25 mouse cellular contexts compared by ENCODE assay signal in the genomic region with DNA sequence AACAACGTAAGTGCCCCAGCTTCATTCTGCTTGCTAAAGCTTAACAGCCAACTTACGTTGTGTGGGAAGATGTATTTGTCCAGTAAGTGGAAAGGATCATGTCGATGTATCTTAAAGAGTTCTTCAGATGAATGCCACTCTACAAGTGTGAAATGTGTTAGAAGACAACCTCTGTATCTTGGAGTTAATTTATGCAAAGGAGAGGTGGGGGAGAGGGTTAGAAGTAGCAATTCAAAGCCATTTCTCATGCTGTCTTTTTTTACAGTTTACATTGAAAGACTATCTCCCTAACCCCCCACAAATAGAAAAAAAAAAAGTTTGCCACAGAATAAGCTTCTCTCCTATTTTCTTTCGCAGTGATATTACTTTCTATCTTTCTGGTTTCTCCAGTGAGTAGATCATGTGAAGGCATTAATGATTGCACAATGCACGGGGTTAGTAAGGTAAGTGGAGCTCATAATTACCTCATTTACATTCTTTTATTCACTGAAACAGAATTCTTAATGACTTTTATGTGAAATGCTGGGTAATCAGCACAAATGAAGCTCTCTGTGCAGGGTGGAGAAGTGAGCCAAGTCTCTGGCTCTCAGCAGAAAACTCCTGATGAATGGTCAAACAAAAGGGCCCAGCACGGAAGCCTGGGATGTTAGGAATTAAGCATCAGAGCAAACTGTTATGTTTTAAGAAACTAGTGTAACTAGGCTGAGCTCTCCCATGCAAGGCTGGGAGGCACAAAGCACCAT.
DNase-seq lines count a peak whose midpoint lies in the region; ATAC-seq and TF ChIP-seq lines count a peak whose summit lies in the region.
"Had no signal": no experiment of that assay in that cellular context is flagged by ENCODE, and none has a peak within 500 bp of the region (broad histone marks: within the 10 kb centered on the region; RNA-seq: fewer than 3 reads in every experiment).

No protein-coding gene starts in this region.

- H3K4me1 ChIP-seq in kidney, postnatal 0 days (replicated peaks; ENCODE audit: insufficient read depth, low read length), result no peaks in the 10 kb centered on the region
- no peaks in the 10 kb centered on the region for H3K4me1 ChIP-seq in kidney, embryonic 16.5 days (ENCODE audit: insufficient read depth, low read length)
- H3K4me1 ChIP-seq in forebrain, embryonic 12.5 days, result peaks cover 7% of the 10 kb centered on the region; the same call in 1 of the 2 replicates
- H3K4me1 ChIP-seq in midbrain, embryonic 16.5 days (ENCODE audit: control insufficient read depth, insufficient read depth, low read length), result peaks cover 3% of the 10 kb centered on the region; the same call in 1 of the 2 replicates
- H3K4me1 ChIP-seq: embryonic facial prominence, embryonic 15.5 days; intestine, embryonic 15.5 days; stomach, embryonic 15.5 days had no signal

- no peak overlapping the region for H3K27ac ChIP-seq in kidney, postnatal 0 days
- no peak overlapping the region for H3K27ac ChIP-seq in kidney, embryonic 16.5 days (ENCODE audit: low read length)
- H3K27ac ChIP-seq in forebrain, embryonic 12.5 days, result 0 out of 2 replicates have a peak overlapping the region, but pooled peaks have one; percentile 31
- no peak overlapping the region for H3K27ac ChIP-seq in midbrain, embryonic 16.5 days (ENCODE audit: low read length)
- H3K27ac ChIP-seq: embryonic facial prominence, embryonic 15.5 days; gastrocnemius, adult 2 months; intestine, embryonic 15.5 days; layer of hippocampus, adult 2 months; stomach, embryonic 15.5 days had no signal

- no peak for DNase-seq in frontal cortex, postnatal 36 days (ENCODE audit: low spot score in 2 of 2)
- peak; percentile 29 for DNase-seq in kidney, postnatal 0 days (ENCODE audit: low spot score)
- DNase-seq in ovary, postnatal 36 days (ENCODE audit: low spot score), result no peak
- no peak for DNase-seq in thymus, adult 18-20 months
- DNase-seq: adrenal gland, postnatal 36 days; cerebellum, adult 18-20 months; cerebellum, postnatal 25 days; gastrocnemius, adult 2 months; heart, adult 11 months; heart, postnatal 36 days; kidney, postnatal 10 days; layer of hippocampus, postnatal 36 days; liver; liver, postnatal 0 days; lung, postnatal 10 days; retina, postnatal 1 day had no signal

- WGBS in kidney, postnatal 0 days, result 36% methylated on average over 6 of the region's 6 CpGs
- WGBS in kidney, embryonic 16.5 days, result 48% methylated on average over 6 of the region's 6 CpGs
- 30% methylated on average over 6 of the region's 6 CpGs for WGBS in forebrain, embryonic 12.5 days
- WGBS in midbrain, embryonic 16.5 days, result 57% methylated on average over 6 of the region's 6 CpGs

- TF ChIP-seq CTCF in kidney, postnatal 0 days (IDR thresholded peaks at IDR 0.05; ENCODE audit: low read depth), result no peak

- H3K27me3 ChIP-seq in kidney, postnatal 0 days (ENCODE audit: insufficient read depth, low read length), result no peaks in the 10 kb centered on the region
- H3K27me3 ChIP-seq in kidney, embryonic 16.5 days (ENCODE audit: insufficient read depth, low read length), result no peaks in the 10 kb centered on the region
- no peaks in the 10 kb centered on the region for H3K27me3 ChIP-seq in forebrain, embryonic 12.5 days
- H3K27me3 ChIP-seq in midbrain, embryonic 16.5 days (ENCODE audit: control insufficient read depth, insufficient read depth, low read depth, low read length), result no peaks in the 10 kb centered on the region
- H3K27me3 ChIP-seq: embryonic facial prominence, embryonic 15.5 days; intestine, embryonic 15.5 days; stomach, embryonic 15.5 days had no signal

- H3K36me3 ChIP-seq in kidney, postnatal 0 days (ENCODE audit: insufficient read depth, low read length), result no peaks in the 10 kb centered on the region
- H3K36me3 ChIP-seq in kidney, embryonic 16.5 days (ENCODE audit: insufficient read depth, low read length), result no peaks in the 10 kb centered on the region
- H3K36me3 ChIP-seq in forebrain, embryonic 12.5 days (replicated peaks), result no peaks in the 10 kb centered on the region
- H3K36me3 ChIP-seq in midbrain, embryonic 16.5 days (ENCODE audit: control insufficient read depth, insufficient read depth, low read length), result no peaks in the 10 kb centered on the region
- H3K36me3 ChIP-seq: embryonic facial prominence, embryonic 15.5 days; intestine, embryonic 15.5 days; stomach, embryonic 15.5 days had no signal

- no peak overlapping the region for H3K4me2 ChIP-seq in kidney, postnatal 0 days (ENCODE audit: low read length)
- no peak overlapping the region for H3K4me2 ChIP-seq in kidney, embryonic 16.5 days (replicated peaks; ENCODE audit: low read depth, low read length)
- H3K4me2 ChIP-seq in forebrain, embryonic 12.5 days, result no peak overlapping the region
- no peak overlapping the region for H3K4me2 ChIP-seq in midbrain, embryonic 16.5 days (ENCODE audit: low read length)
- H3K4me2 ChIP-seq: embryonic facial prominence, embryonic 15.5 days; intestine, embryonic 15.5 days; stomach, embryonic 15.5 days had no signal

- no peak overlapping the region for H3K9ac ChIP-seq in kidney, postnatal 0 days (ENCODE audit: low read depth, low read length)
- no peak overlapping the region for H3K9ac ChIP-seq in kidney, embryonic 16.5 days (replicated peaks; ENCODE audit: low read length)
- H3K9ac ChIP-seq in forebrain, embryonic 12.5 days, result no peak overlapping the region
- H3K9ac ChIP-seq in midbrain, embryonic 16.5 days (ENCODE audit: low read depth, low read length), result no peak overlapping the region
- H3K9ac ChIP-seq: embryonic facial prominence, embryonic 15.5 days; intestine, embryonic 15.5 days; liver, postnatal 0 days; stomach, embryonic 15.5 days had no signal

- no peak overlapping the region for H3K4me3 ChIP-seq in kidney, postnatal 0 days (replicated peaks; ENCODE audit: low read depth, low read length)
- H3K4me3 ChIP-seq in kidney, embryonic 16.5 days (ENCODE audit: low read length), result no peak overlapping the region
- no peak overlapping the region for H3K4me3 ChIP-seq in forebrain, embryonic 12.5 days (replicated peaks)
- H3K4me3 ChIP-seq in midbrain, embryonic 16.5 days (ENCODE audit: low read depth, low read length), result no peak overlapping the region
- H3K4me3 ChIP-seq: embryonic facial prominence, embryonic 15.5 days; gastrocnemius, adult 2 months; intestine, embryonic 15.5 days; layer of hippocampus, adult 2 months; stomach, embryonic 15.5 days had no signal

- H3K9me3 ChIP-seq in kidney, postnatal 0 days (replicated peaks; ENCODE audit: low read length), result no peaks in the 10 kb centered on the region
- H3K9me3 ChIP-seq in kidney, embryonic 16.5 days (ENCODE audit: low read length), result no peaks in the 10 kb centered on the region
- no peaks in the 10 kb centered on the region for H3K9me3 ChIP-seq in forebrain, embryonic 12.5 days
- H3K9me3 ChIP-seq in midbrain, embryonic 16.5 days (replicated peaks; ENCODE audit: control insufficient read depth, low read length, poor library complexity, severe bottlenecking), result no peaks in the 10 kb centered on the region
- H3K9me3 ChIP-seq: embryonic facial prominence, embryonic 15.5 days; intestine, embryonic 15.5 days; stomach, embryonic 15.5 days had no signal

- 0 out of 2 replicates have a peak, but pooled peaks have one; percentile 16 for ATAC-seq in frontal cortex, adult (ENCODE audit: low TSS enrichment)
- no peak for ATAC-seq in kidney, postnatal 0 days (replicated peaks; ENCODE audit: low FRiP score, low read depth)
- ATAC-seq in kidney, embryonic 16.5 days (ENCODE audit: low FRiP score, low TSS enrichment), result no peak
- peak; percentile 92 for ATAC-seq in forebrain, embryonic 12.5 days (ENCODE audit: low FRiP score)
- peak; percentile 60; the same call in 1 of the 2 replicates for ATAC-seq in midbrain, embryonic 16.5 days
- ATAC-seq: CD4-positive, CD25-positive, alpha-beta regulatory T cell, adult 4 months; intestine, embryonic 15.5 days; liver, postnatal 0 days had no signal

Comparison
In these comparisons a context has a peak if more than half of its experiments do, and no peak if none do; other contexts are left out.
1. ATAC-seq: peak in frontal cortex, adult (single experiment), forebrain, embryonic 12.5 days (single experiment) and midbrain, embryonic 16.5 days (single experiment); none in kidney, postnatal 0 days (single experiment) and kidney, embryonic 16.5 days (single experiment).